Mouse (Mus musculus): ENCODE measurements around the gene Krt20.

Gene Krt20

GRCm38 (mm10) chr11:99437972-99438371 is at the start of gene Krt20:
TSS of gene Krt20 (minus strand) at chr11:99438150.
- peak; percentile 22 for DNase-seq (ENCODE audit: low spot score)

GRCm38 (mm10) chr11:99474981-99475380 is 37.0 kb upstream of the Krt20 start:
- no peak for DNase-seq (ENCODE audit: low spot score)

DNA sequence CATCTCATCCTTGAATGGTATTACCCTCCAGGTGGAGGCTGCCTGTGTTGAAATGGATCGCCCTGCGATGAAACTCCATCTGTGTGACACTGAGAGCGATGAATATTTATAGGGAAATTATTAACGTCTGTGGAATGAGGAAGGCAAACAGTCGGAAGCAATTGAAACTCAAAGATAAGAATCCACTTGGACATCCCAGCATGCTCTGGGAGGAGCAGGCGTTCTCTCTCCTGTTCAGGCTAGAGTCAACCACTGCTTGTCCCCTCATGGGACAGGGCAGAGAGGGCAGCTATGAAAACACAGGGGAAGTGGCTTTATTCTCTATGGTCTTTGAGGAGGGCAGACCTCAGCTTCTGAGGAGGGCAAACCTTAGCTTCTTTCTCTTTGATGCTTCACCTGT is 35.5 kb upstream of the Krt20 start:
- no peak for DNase-seq (ENCODE audit: low spot score)

- DNase-seq (ENCODE audit: low spot score), result no peak
These were observed 34.5 kb upstream of the Krt20 start for GRCm38 (mm10) chr11:99472405-99472804.

DNA sequence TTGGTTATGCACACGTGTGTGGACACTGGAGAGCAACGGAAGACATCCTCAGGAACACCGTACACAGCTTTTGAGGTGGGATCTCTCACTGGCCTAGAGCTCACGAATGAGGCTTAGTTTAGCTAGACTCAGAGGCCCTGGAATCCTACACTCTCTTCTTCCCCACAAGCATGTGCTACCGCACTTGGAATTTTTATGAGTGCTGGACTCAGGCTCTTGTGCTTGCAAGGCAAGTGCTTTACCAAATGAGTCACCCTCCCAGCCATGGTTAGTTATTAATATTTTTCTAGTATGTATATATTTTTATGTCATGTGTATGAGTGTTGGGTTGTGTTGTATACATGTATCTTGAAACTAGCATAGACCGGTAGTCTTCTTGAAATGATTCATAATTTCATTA is 34.0 kb upstream of the Krt20 start:
- no peak for DNase-seq (ENCODE audit: low spot score)

GRCm38 (mm10) chr11:99469228-99469627 is 31.3 kb upstream of the Krt20 start:
- no peak for DNase-seq (ENCODE audit: low spot score)

DNA sequence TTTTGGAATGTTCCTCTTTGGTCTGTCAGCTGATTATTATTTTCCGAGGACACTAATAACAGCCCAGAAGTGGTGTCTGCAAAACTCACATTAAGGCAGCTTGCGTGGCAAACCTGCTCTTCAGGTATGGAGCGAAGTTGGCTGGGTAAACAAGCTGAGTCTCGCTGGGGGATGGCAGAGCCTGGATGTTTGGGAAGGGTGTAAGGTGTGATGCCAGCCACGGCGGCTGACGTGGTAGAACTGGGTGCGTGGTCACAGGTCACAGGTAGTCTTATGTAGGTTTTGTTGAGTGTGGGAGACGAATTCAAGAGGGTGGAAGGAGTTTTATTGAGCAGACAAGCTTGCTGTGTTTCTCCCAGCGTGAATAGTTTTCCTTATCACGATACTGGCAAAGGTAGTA is 30.6 kb upstream of the Krt20 start:
- DNase-seq (ENCODE audit: low spot score), result no peak

DNA sequence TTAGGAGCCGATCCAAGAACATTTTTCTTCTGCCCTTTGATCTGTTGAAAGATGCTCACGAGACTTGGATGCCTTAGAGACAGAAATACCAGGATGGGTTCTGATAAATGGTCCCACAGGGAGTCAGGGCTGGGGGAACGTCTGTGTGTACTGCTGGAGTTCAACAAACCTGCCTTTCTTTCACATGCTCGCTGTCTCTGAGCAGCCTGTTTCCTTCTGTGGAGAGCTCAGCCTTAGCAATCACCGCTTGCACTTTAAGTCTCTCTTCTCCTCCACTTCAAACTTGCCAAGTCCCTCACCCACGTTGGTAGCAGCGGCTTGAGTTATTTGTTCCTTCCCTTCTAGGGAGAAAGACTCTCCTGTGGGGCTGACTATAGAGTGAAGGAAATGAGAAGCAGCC is 28.4 kb upstream of the Krt20 start:
- DNase-seq (ENCODE audit: low spot score), result peak; percentile 46

- DNase-seq (ENCODE audit: low spot score), result peak; percentile 92
These were observed 26.9 kb upstream of the Krt20 start for GRCm38 (mm10) chr11:99464836-99465235.

DNA sequence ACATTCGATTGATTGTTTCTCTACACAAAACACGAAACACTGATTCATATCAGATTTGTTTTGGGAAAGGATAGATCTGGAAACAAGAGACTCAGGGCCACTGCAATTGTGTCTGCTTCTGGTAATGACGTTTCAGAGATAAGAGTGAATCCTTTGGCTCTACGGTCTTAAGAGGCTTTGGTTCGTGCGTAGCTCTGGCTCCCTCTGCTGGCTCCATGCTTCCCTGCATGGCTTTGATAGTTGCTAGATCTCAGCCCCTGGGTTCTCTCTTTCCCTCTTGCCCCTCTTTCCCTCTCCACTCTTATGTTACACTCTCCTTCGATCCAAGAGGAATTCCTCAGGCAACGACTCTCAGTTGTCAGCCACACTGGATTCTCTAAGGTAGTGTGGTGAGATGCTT is 25.2 kb upstream of the Krt20 start:
- DNase-seq (ENCODE audit: low spot score), result peak; percentile 89

DNA sequence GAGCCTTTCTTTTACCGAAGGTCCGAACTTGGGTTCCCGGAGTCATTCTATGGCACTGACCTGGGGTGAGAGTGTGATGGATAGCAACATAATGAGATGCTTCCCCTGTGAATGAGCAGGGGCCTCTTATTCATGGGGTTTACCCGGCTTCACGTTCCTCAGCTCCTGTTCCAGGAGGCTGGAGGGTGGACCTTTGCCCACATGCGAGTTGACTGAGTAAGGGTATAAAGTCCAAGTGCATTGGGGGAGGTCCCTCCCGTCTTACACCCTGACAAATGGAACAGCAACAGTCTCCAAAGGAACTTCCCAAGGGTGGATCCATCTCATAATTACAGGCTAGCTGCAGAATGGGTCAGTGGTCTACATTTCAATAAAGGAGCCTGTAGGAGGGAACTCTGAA is 23.8 kb upstream of the Krt20 start:
- DNase-seq (ENCODE audit: low spot score), result no peak

- DNase-seq (ENCODE audit: low spot score), result no peak
These were observed 20.9 kb upstream of the Krt20 start for GRCm38 (mm10) chr11:99458887-99459286.

GRCm38 (mm10) chr11:99454759-99455158 is 16.8 kb upstream of the Krt20 start:
- DNase-seq (ENCODE audit: low spot score), result no peak

- DNase-seq (ENCODE audit: low spot score), result no peak
These were observed 16.1 kb upstream of the Krt20 start for GRCm38 (mm10) chr11:99454044-99454443.

DNA sequence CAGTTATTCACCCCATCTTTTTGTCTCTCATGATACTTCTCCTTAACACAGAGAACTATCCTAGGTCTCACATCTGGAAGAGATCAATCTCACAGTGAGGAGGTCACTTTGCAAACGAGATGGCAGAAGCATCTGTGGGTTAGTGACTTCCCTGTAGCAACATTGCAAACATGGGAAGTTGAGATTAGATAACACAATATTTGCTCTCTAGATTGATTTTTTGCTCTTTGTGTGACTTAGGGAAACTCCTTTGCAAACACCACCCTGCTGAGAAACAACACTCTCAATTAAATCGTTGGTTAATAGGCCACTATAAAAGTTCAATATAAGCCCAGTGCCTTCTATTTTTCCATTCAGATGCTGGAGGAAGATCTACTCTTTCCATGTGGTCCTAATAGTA is 10.8 kb upstream of the Krt20 start:
- no peak for DNase-seq (ENCODE audit: low spot score)

- no peak for DNase-seq (ENCODE audit: low spot score)
These were observed 3.3 kb upstream of the Krt20 start for GRCm38 (mm10) chr11:99441220-99441619.

- DNase-seq (ENCODE audit: low spot score), result no peak
These were observed 1.5 kb upstream of the Krt20 start for GRCm38 (mm10) chr11:99439465-99439864.

GRCm38 (mm10) chr11:99436625-99437024 is 1.3 kb downstream of the Krt20 start:
- no peak for DNase-seq (ENCODE audit: low spot score)

DNA sequence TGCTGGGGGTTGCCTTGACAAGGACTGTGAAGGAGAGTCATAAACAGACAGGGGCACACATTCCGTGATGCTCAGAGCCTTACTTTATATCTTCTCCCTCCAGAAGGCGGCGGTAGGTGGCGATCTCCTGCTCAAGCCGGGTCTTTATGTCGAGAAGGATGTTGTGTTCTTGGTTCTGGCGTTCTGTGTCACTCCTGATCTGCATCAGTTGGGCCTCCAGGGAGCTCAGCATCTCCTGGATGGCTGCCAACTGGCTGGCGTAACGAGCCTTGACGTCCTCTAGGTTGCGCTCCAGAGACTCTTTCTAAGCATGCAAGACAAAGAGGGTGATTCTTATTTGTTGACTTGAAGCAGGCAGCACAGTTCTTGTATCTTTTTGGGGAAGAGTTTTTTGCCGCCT is 7.3 kb downstream of the Krt20 start:
- peak; percentile 14 for DNase-seq (ENCODE audit: low spot score)

DNA sequence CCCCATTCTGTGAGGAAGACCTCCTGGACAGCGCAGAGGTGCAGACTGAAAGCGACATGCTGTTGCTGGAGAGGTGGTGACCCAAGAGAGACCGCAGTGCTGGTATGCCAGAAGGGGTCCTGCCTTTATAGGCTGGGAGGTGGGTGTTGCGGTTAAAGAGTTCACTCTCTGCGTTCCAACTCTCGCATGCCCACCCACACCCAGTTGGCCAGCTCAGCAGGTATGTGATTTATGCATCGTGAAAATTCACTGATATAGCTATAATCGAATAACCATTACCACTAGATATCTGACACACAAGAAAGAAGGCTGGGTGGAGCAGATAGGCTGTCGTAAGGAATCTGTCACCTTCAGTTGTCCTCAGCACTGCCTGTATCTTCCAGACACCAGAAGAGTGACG is 15.8 kb downstream of the Krt20 start, which contains the start of gene Krt12:
Gene Krt12, minus strand, starts transcription at position 101 of the 400 bp plus-strand sequence.
- DNase-seq (ENCODE audit: low spot score), result no peak

GRCm38 (mm10) chr11:99420586-99420985 is 17.4 kb downstream of the Krt20 start:
- DNase-seq (ENCODE audit: low spot score), result no peak

DNA sequence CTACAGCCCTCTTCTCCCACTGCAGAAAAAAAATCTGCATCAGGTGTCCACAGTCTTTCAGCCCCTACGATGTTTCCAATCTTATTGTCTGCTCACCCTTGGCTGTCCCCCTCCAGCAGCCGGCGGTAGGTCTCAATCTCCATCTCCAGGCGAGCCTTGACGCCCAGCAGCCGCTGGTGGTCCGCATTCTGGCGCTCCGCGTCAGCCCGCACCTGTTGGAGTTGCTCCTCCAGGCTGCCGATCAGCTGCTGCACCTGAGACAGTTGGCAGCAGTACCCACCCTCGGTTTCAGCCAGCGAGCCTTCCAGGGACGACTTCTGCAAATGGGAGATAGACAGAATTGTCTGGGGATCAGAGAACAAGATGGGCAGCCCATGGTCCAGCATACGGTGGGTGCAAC is 20.1 kb downstream of the Krt20 start:
- no peak for DNase-seq (ENCODE audit: low spot score)

DNA sequence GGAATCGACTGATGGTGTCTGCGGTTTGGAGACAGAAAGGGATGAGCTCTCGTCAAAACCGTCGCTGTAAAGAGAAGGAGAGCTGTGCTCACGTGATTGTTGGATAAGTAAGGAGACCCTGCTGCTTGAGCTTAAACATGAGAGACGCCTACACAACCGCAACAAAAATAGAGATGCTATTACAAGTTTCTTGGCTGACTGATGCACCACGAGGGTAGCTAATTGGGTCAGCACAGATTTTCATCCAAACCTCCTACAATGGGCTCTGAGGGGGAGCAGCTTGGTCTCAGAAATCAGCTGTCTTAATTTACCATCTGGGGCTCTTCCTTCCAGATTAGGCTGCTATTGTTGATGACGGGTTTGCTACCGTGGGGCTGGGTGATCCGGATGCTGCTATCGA is 21.0 kb downstream of the Krt20 start:
- DNase-seq (ENCODE audit: low spot score), result no peak

GRCm38 (mm10) chr11:99414463-99415147 is 23.3 kb downstream of the Krt20 start:
- no peak for DNase-seq (ENCODE audit: low spot score)

Data from embryo, embryonic 10.5 days (tissue).